Mouse (Mus musculus) liver, embryonic 15.5 days (tissue): ENCODE data around the gene Ccdc122. TPM values are rescaled to one million over a fixed set of nuclear protein-coding genes. Genes with fewer than 3 reads are reported as not detected.

Experiments used
- polyA plus RNA-seq: library from polyadenylated mRNA; unstranded; fragments of >200 nt; fragmentation: Nextera tagmentation; extraction: Ambion mirVana; gene quantifications from 2 replicates; pipeline ENCODE4 v1.2.1, GENCODE M21; 2015

Gene Ccdc122
- polyA plus RNA-seq, 1 experiment from 2014 or later = 1.4 TPM

Other genes starting within 250 kb of the Ccdc122 start
- 3.3 and 4.5 TPM in 2 replicates for gene Lacc1, start 132 bp downstream of the Ccdc122 start, polyA plus RNA-seq
- gene Enox1, start 120.0 kb downstream of the Ccdc122 start, polyA plus RNA-seq = 0.14 and 0.35 TPM in 2 replicates